Mouse (Mus musculus) C2C12 (cell line): Measurements from ENCODE around the gene Txlna.
A peak's percentile ranks its signal among the peaks of the same experiment; 100 is the strongest.

Experiments
- CTCF ChIP-seq: IDR thresholded peaks from one replicate; pipeline ENCODE4 v1.5.1; 2011; ENCODE audit not compliant: control insufficient read depth, insufficient read depth, insufficient read length
- MAX ChIP-seq: IDR thresholded peaks from one replicate; pipeline ENCODE4 v1.6.1; 2011; ENCODE audit warnings: mild to moderate bottlenecking, control low read depth
- MYOG ChIP-seq: IDR thresholded peaks from one replicate; pipeline ENCODE4 v1.6.1; 2011; ENCODE audit not compliant: control insufficient read depth, insufficient read length; ENCODE audit errors: extremely low read depth
- USF1 ChIP-seq: IDR thresholded peaks from one replicate; pipeline ENCODE4 v1.6.1; 2011; ENCODE audit warnings: low read depth, mild to moderate bottlenecking, control low read depth, moderate library complexity

DNA sequence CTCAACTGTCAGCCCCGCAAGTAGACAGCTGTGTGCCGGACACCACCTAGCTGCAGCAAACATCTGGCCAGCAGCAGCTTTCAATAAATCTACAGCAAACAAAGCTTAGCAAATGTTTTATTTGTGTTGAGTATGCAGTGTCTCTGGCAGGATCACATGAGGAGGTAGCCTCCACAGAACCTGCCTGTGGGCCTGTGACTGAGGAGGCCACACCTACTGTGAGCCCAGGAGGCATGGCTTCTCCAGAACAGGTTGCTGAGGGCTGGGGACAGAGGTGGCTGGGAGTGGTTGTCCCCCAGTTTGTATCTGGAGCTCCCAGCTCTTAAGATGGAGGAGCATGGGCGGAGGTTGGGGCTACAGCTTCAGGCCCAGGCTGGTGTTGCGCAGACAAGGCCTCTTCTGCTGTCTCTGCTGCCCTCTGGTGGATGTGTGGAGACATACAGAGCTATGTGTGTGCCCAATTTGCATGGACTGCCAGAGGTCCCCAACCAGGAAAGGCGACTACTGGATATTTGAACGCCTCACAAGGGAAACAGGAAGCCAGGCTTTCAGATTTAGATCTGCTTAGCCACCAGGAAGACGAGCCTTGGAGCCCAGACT, 32.3 kb downstream of the Txlna start:
- no peak for TF ChIP-seq MYOG
- TF ChIP-seq USF1: no peak
- peak; percentile 64 for TF ChIP-seq CTCF
- TF ChIP-seq MAX: no peak
